17 mouse cellular contexts compared by ENCODE assay signal in the genomic region with DNA sequence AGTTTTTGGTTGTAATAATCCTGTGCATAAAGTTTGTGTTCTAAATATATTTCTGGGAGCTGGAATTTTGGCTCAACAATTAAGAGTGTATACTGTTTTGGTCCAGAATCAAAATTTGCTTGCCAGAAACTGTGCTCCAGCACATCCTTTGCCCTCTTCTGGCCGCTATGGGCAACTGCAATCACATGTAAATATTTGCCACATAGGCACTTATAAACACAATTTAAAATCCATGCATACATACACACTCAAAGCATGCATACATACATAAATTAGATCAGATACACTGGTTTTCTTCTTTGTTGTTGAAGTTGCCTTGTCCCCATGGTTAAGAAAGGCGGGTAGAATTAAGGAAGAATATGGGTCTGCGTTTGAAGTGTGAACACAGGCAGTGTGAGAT.
DNase-seq lines count a peak whose midpoint lies in the region; ATAC-seq and TF ChIP-seq lines count a peak whose summit lies in the region.
"Had no signal": no experiment of that assay in that cellular context is flagged by ENCODE, and none has a peak within 500 bp of the region (broad histone marks: within the 10 kb centered on the region; RNA-seq: fewer than 3 reads in every experiment).

No protein-coding gene starts in this region.

- WGBS in forebrain, embryonic 13.5 days: 67% methylated on average over 3 of the region's 3 CpGs
- 62% methylated on average over 3 of the region's 3 CpGs for WGBS in forebrain, embryonic 10.5 days
- WGBS in lung, embryonic 14.5 days: 54% methylated on average over 3 of the region's 3 CpGs
- 50% methylated on average over 3 of the region's 3 CpGs for WGBS in forebrain, postnatal 0 days

- H3K36me3 ChIP-seq in forebrain, embryonic 13.5 days (ENCODE audit: poor library complexity, severe bottlenecking): no peaks in the 10 kb centered on the region
- no peaks in the 10 kb centered on the region for H3K36me3 ChIP-seq in forebrain, embryonic 10.5 days (replicated peaks)
- H3K36me3 ChIP-seq in lung, embryonic 14.5 days (ENCODE audit: insufficient read depth): no peaks in the 10 kb centered on the region
- no peaks in the 10 kb centered on the region for H3K36me3 ChIP-seq in forebrain, postnatal 0 days (ENCODE audit: insufficient read depth)
- H3K36me3 ChIP-seq: embryonic facial prominence, embryonic 15.5 days; liver, embryonic 13.5 days had no signal

- H3K9me3 ChIP-seq in forebrain, embryonic 13.5 days (replicated peaks): no peaks in the 10 kb centered on the region
- no peaks in the 10 kb centered on the region for H3K9me3 ChIP-seq in forebrain, embryonic 10.5 days
- H3K9me3 ChIP-seq in lung, embryonic 14.5 days (ENCODE audit: low read depth, low read length): no peaks in the 10 kb centered on the region; the same call in 1 of the 2 replicates
- no peaks in the 10 kb centered on the region for H3K9me3 ChIP-seq in forebrain, postnatal 0 days (ENCODE audit: low read length)
- H3K9me3 ChIP-seq: embryonic facial prominence, embryonic 15.5 days; liver, embryonic 13.5 days had no signal

- in situ Hi-C loops in Patski (cut with MboI; ENCODE audit: low pct_unique_long_range_greater_than_20kb): no loop called here

- CTCF ChIA-PET in Patski (lab: Charles Lee): no interaction called here

- no peak overlapping the region for H3K9ac ChIP-seq in forebrain, embryonic 13.5 days
- no peak overlapping the region for H3K9ac ChIP-seq in lung, embryonic 14.5 days
- no peak overlapping the region for H3K9ac ChIP-seq in forebrain, postnatal 0 days
- H3K9ac ChIP-seq: embryonic facial prominence, embryonic 15.5 days; liver, embryonic 13.5 days had no signal

- H3K4me2 ChIP-seq in forebrain, embryonic 13.5 days: no peak overlapping the region
- H3K4me2 ChIP-seq in lung, embryonic 14.5 days: no peak overlapping the region
- H3K4me2 ChIP-seq in forebrain, postnatal 0 days (ENCODE audit: low read depth): no peak overlapping the region
- H3K4me2 ChIP-seq: embryonic facial prominence, embryonic 15.5 days; liver, embryonic 13.5 days had no signal

- H3K4me1 ChIP-seq in forebrain, embryonic 13.5 days: no peaks in the 10 kb centered on the region
- no peaks in the 10 kb centered on the region for H3K4me1 ChIP-seq in forebrain, embryonic 10.5 days
- no peaks in the 10 kb centered on the region for H3K4me1 ChIP-seq in lung, embryonic 14.5 days (ENCODE audit: insufficient read depth)
- no peaks in the 10 kb centered on the region for H3K4me1 ChIP-seq in forebrain, postnatal 0 days (ENCODE audit: insufficient read depth)
- H3K4me1 ChIP-seq: embryonic facial prominence, embryonic 15.5 days; liver, embryonic 13.5 days had no signal

- H3K27ac ChIP-seq in forebrain, embryonic 13.5 days: no peak overlapping the region
- H3K27ac ChIP-seq in forebrain, embryonic 10.5 days: no peak overlapping the region
- no peak overlapping the region for H3K27ac ChIP-seq in lung, embryonic 14.5 days (ENCODE audit: low read depth)
- H3K27ac ChIP-seq in forebrain, postnatal 0 days (ENCODE audit: low read depth, low read length): no peak overlapping the region
- H3K27ac ChIP-seq: embryonic facial prominence, embryonic 15.5 days; liver, embryonic 13.5 days had no signal

- H3K4me3 ChIP-seq in forebrain, embryonic 13.5 days: no peak overlapping the region
- no peak overlapping the region for H3K4me3 ChIP-seq in forebrain, embryonic 10.5 days
- H3K4me3 ChIP-seq in lung, embryonic 14.5 days (ENCODE audit: low read depth, low read length): no peak overlapping the region
- no peak overlapping the region for H3K4me3 ChIP-seq in forebrain, postnatal 0 days (ENCODE audit: low read depth, low read length)
- H3K4me3 ChIP-seq: embryonic facial prominence, embryonic 15.5 days; liver, embryonic 13.5 days had no signal

- no peak for DNase-seq in forebrain, embryonic 10.5 days (ENCODE audit: extremely low spot score, low spot score)
- DNase-seq in lung, embryonic 14.5 days: peak; percentile 36
- no peak for DNase-seq in lung, postnatal 14 days
- DNase-seq in Patski (ENCODE audit: low read depth, low spot score): no peak
- DNase-seq in forebrain, postnatal 0 days: peak; percentile 52
- no peak for DNase-seq in T-cell, adult 2 months (ENCODE audit: low spot score)
- DNase-seq: cerebellum, adult 8-10 months; heart, adult 11 months; heart, postnatal 14 days; liver, embryonic 13.5 days; lung, postnatal 4 days; thymus, postnatal 14 days had no signal

- ATAC-seq in forebrain, embryonic 13.5 days: 0 out of 2 replicates have a peak, but pooled peaks have one; percentile 13
- ATAC-seq in lung, embryonic 14.5 days (ENCODE audit: insufficient read depth): no peak
- ATAC-seq in Patski: no peak
- ATAC-seq in forebrain, postnatal 0 days: peak; percentile 12; the same call in 1 of the 2 replicates
- no peak for ATAC-seq in megakaryocyte, adult 5-6 weeks (ENCODE audit: poor library complexity, severe bottlenecking)
- ATAC-seq: activated CD4-positive, CD25-positive, alpha-beta regulatory T cell, adult 4 months; intestine, embryonic 16.5 days had no signal

- no peaks in the 10 kb centered on the region for H3K27me3 ChIP-seq in forebrain, embryonic 13.5 days
- no peaks in the 10 kb centered on the region for H3K27me3 ChIP-seq in forebrain, embryonic 10.5 days (ENCODE audit: poor library complexity, severe bottlenecking)
- H3K27me3 ChIP-seq in lung, embryonic 14.5 days (ENCODE audit: insufficient read depth, low read length): no peaks in the 10 kb centered on the region
- H3K27me3 ChIP-seq in Patski: no peaks in the 10 kb centered on the region
- H3K27me3 ChIP-seq in forebrain, postnatal 0 days (ENCODE audit: insufficient read depth, low read length): no peaks in the 10 kb centered on the region
- H3K27me3 ChIP-seq: embryonic facial prominence, embryonic 15.5 days; liver, embryonic 13.5 days had no signal

- peak; percentile 48 for TF ChIP-seq CTCF in lung, embryonic 14.5 days (IDR thresholded peaks at IDR 0.05; ENCODE audit: low read depth)
- TF ChIP-seq CTCF in Patski (IDR thresholded peaks at IDR 0.05): peak; percentile 31
- peak; percentile 66 for TF ChIP-seq CTCF in forebrain, postnatal 0 days (IDR thresholded peaks at IDR 0.05; ENCODE audit: low read depth)

- POLR2A ChIA-PET in Patski (lab: Charles Lee): no interaction called here

Comparison
In these comparisons a context has a peak if more than half of its experiments do, and no peak if none do; other contexts are left out.
1. DNase-seq: peak in lung, embryonic 14.5 days (single experiment) and forebrain, postnatal 0 days (single experiment); none in forebrain, embryonic 10.5 days (single experiment), lung, postnatal 14 days (single experiment), Patski (single experiment) and T-cell, adult 2 months (single experiment).
2. ATAC-seq: peak in forebrain, embryonic 13.5 days (single experiment) and forebrain, postnatal 0 days (single experiment); none in lung, embryonic 14.5 days (single experiment), Patski (single experiment) and megakaryocyte, adult 5-6 weeks (single experiment).
3. Peak in every context shown above with its lines, with median percentiles within 50 percentile points of each other: CTCF ChIP-seq.